Mouse (Mus musculus): ENCODE results near the gene Dnajc4.

DNA sequence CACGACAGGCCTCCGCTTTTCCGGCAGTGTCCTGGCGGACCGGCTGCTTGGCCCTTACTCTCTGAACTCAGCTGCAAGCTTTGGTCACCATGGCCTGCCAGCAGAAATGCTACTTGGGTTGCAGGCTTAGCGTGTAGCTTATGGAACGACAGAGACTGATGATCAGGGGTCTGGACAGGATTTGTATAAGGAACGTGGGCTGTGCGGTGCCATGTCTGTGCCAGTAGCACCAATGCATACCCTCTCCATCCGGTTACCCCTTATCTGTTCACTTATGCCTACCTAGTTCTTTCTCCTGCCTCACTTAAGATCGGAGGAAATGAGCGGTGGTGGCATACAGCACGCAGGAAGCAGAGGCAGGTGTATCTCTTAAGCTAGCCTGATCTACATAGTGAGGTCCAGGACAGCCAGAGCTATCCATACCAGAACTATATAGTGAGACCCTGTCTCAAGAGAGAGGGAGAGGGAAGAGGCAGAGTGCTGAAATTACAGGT, 48.3 kb upstream of the Dnajc4 start:
- TF ChIP-seq CTCF (IDR thresholded peaks at IDR 0.05) (no peak), POLR2A (IDR thresholded peaks at IDR 0.05; ENCODE audit: insufficient read depth, low read depth, low read length) (no peak), EP300 (IDR thresholded peaks at IDR 0.05; ENCODE audit: insufficient read depth, low read depth, low read length) (no peak)
